Mouse (Mus musculus) midbrain, embryonic 15.5 days (tissue): ENCODE results near the gene Trpm2. TPM values are rescaled to one million over a fixed set of nuclear protein-coding genes. Genes with fewer than 3 reads are reported as not detected.

ENCODE experiments used
- ATAC-seq: fragments of 200-750 bp; cut with Nextera tagmentation; replicated peaks from 2 replicates; pipeline ENCODE4 v1.8.0; 2017; ENCODE audit warnings: moderate TSS enrichment
- H3K27ac ChIP-seq: fragments of 300-500 bp; sonication (generic); 2 replicates; pipeline ENCODE4 v1.5.1; 2015; ENCODE audit warnings: mild to moderate bottlenecking, inconsistent platforms
- H3K27me3 ChIP-seq: fragments of 300-500 bp; sonication (generic); replicated peaks from 2 replicates; pipeline ENCODE4 v1.6.1; 2015; ENCODE audit warnings: inconsistent platforms
- H3K36me3 ChIP-seq: fragments of 300-500 bp; sonication (generic); replicated peaks from 2 replicates; pipeline ENCODE4 v1.6.1; 2015; ENCODE audit warnings: inconsistent platforms
- H3K4me1 ChIP-seq: fragments of 300-500 bp; sonication (generic); 2 replicates; pipeline ENCODE4 v1.6.1; 2015; ENCODE audit warnings: inconsistent platforms
- H3K4me2 ChIP-seq: fragments of 300-500 bp; sonication (generic); 2 replicates; pipeline ENCODE4 v1.6.1; 2015; ENCODE audit warnings: inconsistent platforms, mild to moderate bottlenecking, moderate library complexity
- H3K4me3 ChIP-seq: fragments of 300-500 bp; sonication (generic); 2 replicates; pipeline ENCODE4 v1.5.1; 2015; ENCODE audit warnings: mild to moderate bottlenecking, inconsistent platforms
- H3K9ac ChIP-seq: fragments of 300-500 bp; sonication (generic); 2 replicates; pipeline ENCODE4 v1.6.1; 2015; ENCODE audit warnings: mild to moderate bottlenecking, inconsistent platforms
- H3K9me3 ChIP-seq: fragments of 300-500 bp; sonication (generic); 2 replicates; pipeline ENCODE4 v1.6.1; 2016; ENCODE audit warnings: inconsistent platforms
- WGBS: fragments of 180-500 bp; shearing (Covaris S2); methylation state at CpG from one replicate; pipeline ENCODE4 v1.1.7; 2015; ENCODE audit warnings: mixed read lengths; 5-methylcytosine and 5-hydroxymethylcytosine counted together
- polyA plus RNA-seq: library from polyadenylated mRNA; unstranded; fragments of >200 nt; fragmentation: Nextera tagmentation; extraction: Ambion mirVana; gene quantifications from 2 replicates; pipeline ENCODE4 v1.2.1, GENCODE M21; 2015

Gene Trpm2
- polyA plus RNA-seq, 1 experiment from 2014 or later = 6.1 TPM

DNA sequence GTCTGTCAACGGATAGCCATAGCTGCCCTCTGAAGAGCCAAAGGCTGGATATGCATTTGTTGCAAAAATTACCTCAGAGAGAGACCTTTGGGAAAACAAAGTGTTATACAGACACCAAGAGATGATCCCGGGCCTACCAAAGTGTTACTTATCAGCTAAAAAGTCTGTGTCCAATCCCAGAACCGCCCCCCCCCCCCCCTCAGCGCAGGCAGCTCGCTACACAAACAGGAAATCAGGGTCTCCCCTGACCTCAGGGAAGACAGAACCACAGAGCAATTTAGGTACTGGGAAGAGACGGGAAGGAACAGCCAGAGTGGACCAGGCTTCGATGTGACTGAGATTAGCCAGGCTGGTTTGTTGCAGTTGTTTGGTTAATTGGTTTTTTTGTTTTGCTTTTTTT is 36.8 kb upstream of the Trpm2 start:
- H3K4me1 ChIP-seq = peaks cover 35% of the 10 kb centered on the region
- no peaks in the 10 kb centered on the region for H3K9me3 ChIP-seq
- no peak for ATAC-seq
- H3K27me3 ChIP-seq = no peaks in the 10 kb centered on the region; the same call in 1 of the 2 replicates
- H3K9ac ChIP-seq = no peak overlapping the region
- H3K4me2 ChIP-seq = peak overlapping the region; percentile 13; the same call in 1 of the 2 replicates
- H3K36me3 ChIP-seq = no peaks in the 10 kb centered on the region; the same call in 1 of the 2 replicates
- no peak overlapping the region for H3K27ac ChIP-seq
- no peak overlapping the region for H3K4me3 ChIP-seq
- 55% methylated on average over 7 of the region's 7 CpGs for WGBS

- 90% methylated on average over 4 of the region's 4 CpGs for WGBS
- H3K9me3 ChIP-seq = no peaks in the 10 kb centered on the region
- no peak for ATAC-seq
- no peaks in the 10 kb centered on the region; the same call in 1 of the 2 replicates for H3K27me3 ChIP-seq
- no peak overlapping the region for H3K4me2 ChIP-seq
- H3K4me3 ChIP-seq = no peak overlapping the region
- peaks cover 35% of the 10 kb centered on the region for H3K4me1 ChIP-seq
- no peaks in the 10 kb centered on the region; the same call in 1 of the 2 replicates for H3K36me3 ChIP-seq
- H3K27ac ChIP-seq = no peak overlapping the region
- H3K9ac ChIP-seq = no peak overlapping the region
These were observed 35.6 kb upstream of the Trpm2 start for GRCm38 (mm10) chr10:78005791-78006438.

GRCm38 (mm10) chr10:78004479-78005100 is 34.2 kb upstream of the Trpm2 start:
- Histone ChIP-seq H3K4me2 (no peak overlapping the region), H3K9ac (no peak overlapping the region), H3K27ac (no peak overlapping the region), H3K4me1 (peaks cover 31% of the 10 kb centered on the region), H3K36me3 (peaks cover 12% of the 10 kb centered on the region; the same call in 1 of the 2 replicates), H3K4me3 (no peak overlapping the region), H3K27me3 (no peaks in the 10 kb centered on the region), H3K9me3 (no peaks in the 10 kb centered on the region)
- 88% methylated on average over 3 of the region's 3 CpGs for WGBS
- ATAC-seq = no peak

- H3K36me3 ChIP-seq = peaks cover 18% of the 10 kb centered on the region; the same call in 1 of the 2 replicates
- 92% methylated on average over 2 of the region's 2 CpGs for WGBS
- no peak overlapping the region for H3K9ac ChIP-seq
- H3K27me3 ChIP-seq = no peaks in the 10 kb centered on the region
- no peak overlapping the region for H3K4me3 ChIP-seq
- no peak for ATAC-seq
- no peak overlapping the region for H3K4me2 ChIP-seq
- H3K27ac ChIP-seq = no peak overlapping the region
- H3K4me1 ChIP-seq = peaks cover 14% of the 10 kb centered on the region
- no peaks in the 10 kb centered on the region for H3K9me3 ChIP-seq
These were observed 32.0 kb upstream of the Trpm2 start for GRCm38 (mm10) chr10:78002316-78002715.

DNA sequence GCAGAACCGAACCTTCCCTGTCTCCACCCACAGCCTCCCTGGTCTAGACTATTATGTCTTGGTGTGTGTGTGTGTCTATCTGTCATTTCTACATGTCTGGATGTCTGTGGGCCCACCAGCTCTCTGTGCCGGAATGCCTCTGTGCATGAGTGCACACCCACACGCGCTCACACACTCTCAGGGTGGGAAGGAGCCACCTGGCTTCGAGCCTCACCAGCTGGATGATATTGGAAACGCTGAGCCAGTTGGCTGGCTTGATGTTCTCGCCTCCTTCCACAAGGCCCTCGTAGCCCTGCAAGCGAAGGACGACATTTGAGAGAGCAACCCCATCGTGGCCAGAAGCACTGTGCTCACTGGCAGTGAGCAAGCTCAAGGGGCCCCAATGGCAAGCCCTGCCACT is 31.4 kb upstream of the Trpm2 start:
- Histone ChIP-seq H3K27me3 (no peaks in the 10 kb centered on the region), H3K36me3 (peaks cover 19% of the 10 kb centered on the region; the same call in 1 of the 2 replicates), H3K4me1 (peaks cover 9% of the 10 kb centered on the region), H3K4me2 (no peak overlapping the region), H3K4me3 (no peak overlapping the region), H3K9ac (no peak overlapping the region), H3K9me3 (no peaks in the 10 kb centered on the region), H3K27ac (no peak overlapping the region)
- ATAC-seq = no peak
- 94% methylated on average over 11 of the region's 11 CpGs for WGBS

GRCm38 (mm10) chr10:78000200-78000599 is 29.8 kb upstream of the Trpm2 start:
- Histone ChIP-seq H3K4me1 (no peaks in the 10 kb centered on the region), H3K27ac (no peak overlapping the region), H3K36me3 (peaks cover 24% of the 10 kb centered on the region; the same call in 1 of the 2 replicates), H3K27me3 (no peaks in the 10 kb centered on the region), H3K9ac (no peak overlapping the region), H3K4me3 (no peak overlapping the region), H3K9me3 (no peaks in the 10 kb centered on the region), H3K4me2 (no peak overlapping the region)
- ATAC-seq = no peak
- WGBS = 98% methylated on average over 5 of the region's 5 CpGs

GRCm38 (mm10) chr10:77995639-77996038 is 25.3 kb upstream of the Trpm2 start:
- 82% methylated on average over 3 of the region's 3 CpGs for WGBS
- no peak overlapping the region for H3K4me2 ChIP-seq
- peaks cover 47% of the 10 kb centered on the region for H3K36me3 ChIP-seq
- ATAC-seq = no peak
- H3K4me1 ChIP-seq = no peaks in the 10 kb centered on the region
- H3K27me3 ChIP-seq = no peaks in the 10 kb centered on the region
- H3K4me3 ChIP-seq = no peak overlapping the region
- no peaks in the 10 kb centered on the region for H3K9me3 ChIP-seq
- no peak overlapping the region for H3K9ac ChIP-seq
- no peak overlapping the region for H3K27ac ChIP-seq

- H3K4me3 ChIP-seq = no peak overlapping the region
- ATAC-seq = no peak
- no peaks in the 10 kb centered on the region for H3K4me1 ChIP-seq
- H3K27ac ChIP-seq = no peak overlapping the region
- no peak overlapping the region for H3K9ac ChIP-seq
- H3K9me3 ChIP-seq = no peaks in the 10 kb centered on the region
- WGBS = 76% methylated on average over 5 of the region's 5 CpGs
- H3K36me3 ChIP-seq = peaks cover 37% of the 10 kb centered on the region
- no peak overlapping the region for H3K4me2 ChIP-seq
- no peaks in the 10 kb centered on the region for H3K27me3 ChIP-seq
These were observed 15.4 kb upstream of the Trpm2 start for GRCm38 (mm10) chr10:77985775-77986174.

- 0% methylated on average over 4 of the region's 4 CpGs for WGBS
- ATAC-seq = peak; percentile 55
- H3K9ac ChIP-seq = no peak overlapping the region
- H3K4me1 ChIP-seq = 0 out of 2 replicates have a peak, but pooled peaks cover 2% of the 10 kb centered on the region
- H3K27me3 ChIP-seq = no peaks in the 10 kb centered on the region
- H3K27ac ChIP-seq = no peak overlapping the region
- H3K9me3 ChIP-seq = no peaks in the 10 kb centered on the region
- H3K4me2 ChIP-seq = no peak overlapping the region
- H3K36me3 ChIP-seq = peaks cover 26% of the 10 kb centered on the region
- no peak overlapping the region for H3K4me3 ChIP-seq
These were observed 14.3 kb upstream of the Trpm2 start for GRCm38 (mm10) chr10:77984660-77985059.

GRCm38 (mm10) chr10:77978351-77979350 is 8.3 kb upstream of the Trpm2 start, which contains the start of gene 1810043G02Rik:
Gene 1810043G02Rik, plus strand, starts transcription at chr10:77978524.
- Histone ChIP-seq H3K9ac (peak within 1 kb of the TSS; percentile 75), H3K4me3 (peak within 1 kb of the TSS; percentile 75), H3K9me3 (no peaks in the 10 kb centered on the region), H3K36me3 (no peaks in the 10 kb centered on the region), H3K4me1 (peaks cover 15% of the 10 kb centered on the region), H3K27me3 (no peaks in the 10 kb centered on the region), H3K4me2 (peak within 1 kb of the TSS; percentile 69), H3K27ac (peak within 1 kb of the TSS; percentile 83)
- ATAC-seq = peak; percentile 98
- WGBS = under 1% methylated on average over 57 of the region's 57 CpGs

DNA sequence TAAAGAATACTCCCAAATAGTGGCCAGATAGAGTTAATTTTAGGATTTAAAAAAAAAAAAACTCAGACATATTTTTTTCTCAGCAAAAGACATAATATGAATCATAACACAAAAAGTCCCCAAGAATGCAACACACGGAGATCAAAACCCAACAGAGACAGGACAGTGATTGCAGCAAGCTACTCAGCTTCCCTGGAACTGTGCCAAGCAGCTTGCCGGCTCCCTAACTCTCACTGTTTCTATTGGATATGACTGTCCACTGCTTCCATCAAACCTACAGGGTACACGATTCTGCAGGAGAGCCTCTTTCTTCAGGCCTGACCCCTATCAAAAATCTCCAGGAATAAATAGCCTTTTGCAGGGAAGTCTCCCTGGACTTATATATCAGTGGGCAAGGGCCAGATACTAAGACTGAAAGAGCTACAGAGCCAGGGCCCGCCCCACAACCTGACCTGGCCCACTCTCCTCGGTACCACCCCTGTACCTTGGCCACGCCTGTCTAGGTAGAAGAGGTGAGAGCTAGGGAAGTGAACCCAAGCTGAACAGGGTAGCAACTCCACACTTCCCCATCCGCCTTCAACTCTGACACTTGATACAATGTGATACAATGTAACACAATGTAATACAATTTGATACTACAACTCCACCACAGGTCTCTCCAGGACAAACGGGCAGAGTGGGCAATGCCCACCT is 6.2 kb upstream of the Trpm2 start:
- H3K27ac ChIP-seq = no peak overlapping the region
- 76% methylated on average over 8 of the region's 8 CpGs for WGBS
- H3K4me3 ChIP-seq = no peak overlapping the region
- no peaks in the 10 kb centered on the region for H3K9me3 ChIP-seq
- H3K4me2 ChIP-seq = no peak overlapping the region
- peaks cover 15% of the 10 kb centered on the region for H3K4me1 ChIP-seq
- H3K9ac ChIP-seq = no peak overlapping the region
- H3K27me3 ChIP-seq = no peaks in the 10 kb centered on the region
- ATAC-seq = no peak
- H3K36me3 ChIP-seq = no peaks in the 10 kb centered on the region
